Mouse (Mus musculus): Measurements from ENCODE around the gene Olfr530.

GRCm38 (mm10) chr7:140402818-140403217 lies 26.7 kb upstream of the Olfr530 start, which contains the start of gene Olfr531:
- TF ChIP-seq POLR2A (IDR thresholded peaks at IDR 0.05; ENCODE audit: insufficient read depth, low read depth, low read length) (no peak), CTCF (IDR thresholded peaks at IDR 0.05; ENCODE audit: insufficient read depth, low read depth, low read length) (no peak)

Measured in olfactory bulb, adult 2 months (tissue).